Mouse (Mus musculus): Measurements from ENCODE around the gene Gm960. TPM values are rescaled to one million over a fixed set of nuclear protein-coding genes. Genes with fewer than 3 reads are reported as not detected.

Gene Gm960
- 1 to 10 TPM; 1.8 to 4.5 TPM for polyA plus RNA-seq (2017; shearing (Covaris generic))

DNA sequence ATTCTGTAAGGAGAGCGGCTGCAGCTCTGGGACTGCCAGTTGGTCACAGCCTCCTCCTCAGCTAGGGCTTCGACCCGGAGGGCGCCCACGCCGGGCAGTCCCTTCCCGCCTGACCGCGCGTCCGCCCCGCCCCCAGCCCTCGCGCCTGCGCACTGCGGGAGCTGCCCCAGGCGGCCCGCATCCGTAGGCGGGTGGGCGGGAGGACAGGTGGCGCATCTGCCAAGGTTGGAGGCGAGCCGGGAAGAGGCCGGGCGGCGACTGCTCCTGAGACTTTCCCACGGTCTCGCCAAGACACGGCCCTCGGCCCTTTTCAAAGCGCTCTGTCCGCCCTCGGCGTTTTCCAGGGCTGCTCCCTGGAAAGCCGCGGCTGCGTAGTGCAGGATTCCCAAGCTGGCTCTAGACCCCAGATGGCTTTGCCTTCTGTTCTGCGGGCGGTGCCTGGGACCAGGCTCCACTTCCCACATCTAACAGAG lies at the start of gene Gm960:
Gene Gm960, minus strand, starts transcription at position 464 of the 473 bp plus-strand sequence.

GRCm38 (mm10) chr19:4711098-4711600 lies 12.7 kb upstream of the Gm960 start, which contains the start of gene Sptbn2:
TSS of gene Sptbn2 (plus strand) at chr19:4711167.

DNA sequence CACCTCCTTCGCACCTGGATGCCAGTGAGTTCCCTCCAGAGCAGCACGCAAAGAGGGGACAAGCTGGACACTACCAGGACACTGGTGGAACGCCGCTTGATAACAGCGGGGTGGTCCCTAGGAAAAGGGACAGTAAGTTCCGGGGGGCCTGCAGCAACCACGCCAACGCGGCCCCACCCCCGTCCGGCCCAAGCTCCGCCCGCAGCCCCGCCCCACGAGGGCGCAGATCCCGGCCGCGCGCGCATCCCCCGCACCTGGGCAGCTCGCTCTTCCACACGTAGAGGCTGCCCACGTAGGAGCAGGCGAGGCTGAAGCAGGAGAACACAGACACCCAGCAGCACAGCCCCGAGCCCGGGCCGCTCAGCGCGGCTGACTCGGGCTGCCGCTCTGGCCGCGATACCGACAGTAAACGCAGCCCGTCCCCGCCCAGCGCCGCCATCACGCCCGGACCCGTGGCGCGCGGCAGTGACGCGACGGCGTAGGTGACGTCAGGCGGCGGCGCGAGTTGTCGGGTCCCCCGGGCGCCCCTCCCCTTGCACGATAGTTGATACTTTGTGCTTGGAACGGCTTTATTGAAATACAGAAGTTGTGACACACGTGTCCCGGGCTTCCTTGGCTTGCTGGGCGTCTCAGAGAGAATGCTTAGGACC lies 73.2 kb downstream of the Gm960 start, which contains the start of gene Rce1:
Gene Rce1, minus strand, starts transcription at position 463 of the 650 bp plus-strand sequence.

DNA sequence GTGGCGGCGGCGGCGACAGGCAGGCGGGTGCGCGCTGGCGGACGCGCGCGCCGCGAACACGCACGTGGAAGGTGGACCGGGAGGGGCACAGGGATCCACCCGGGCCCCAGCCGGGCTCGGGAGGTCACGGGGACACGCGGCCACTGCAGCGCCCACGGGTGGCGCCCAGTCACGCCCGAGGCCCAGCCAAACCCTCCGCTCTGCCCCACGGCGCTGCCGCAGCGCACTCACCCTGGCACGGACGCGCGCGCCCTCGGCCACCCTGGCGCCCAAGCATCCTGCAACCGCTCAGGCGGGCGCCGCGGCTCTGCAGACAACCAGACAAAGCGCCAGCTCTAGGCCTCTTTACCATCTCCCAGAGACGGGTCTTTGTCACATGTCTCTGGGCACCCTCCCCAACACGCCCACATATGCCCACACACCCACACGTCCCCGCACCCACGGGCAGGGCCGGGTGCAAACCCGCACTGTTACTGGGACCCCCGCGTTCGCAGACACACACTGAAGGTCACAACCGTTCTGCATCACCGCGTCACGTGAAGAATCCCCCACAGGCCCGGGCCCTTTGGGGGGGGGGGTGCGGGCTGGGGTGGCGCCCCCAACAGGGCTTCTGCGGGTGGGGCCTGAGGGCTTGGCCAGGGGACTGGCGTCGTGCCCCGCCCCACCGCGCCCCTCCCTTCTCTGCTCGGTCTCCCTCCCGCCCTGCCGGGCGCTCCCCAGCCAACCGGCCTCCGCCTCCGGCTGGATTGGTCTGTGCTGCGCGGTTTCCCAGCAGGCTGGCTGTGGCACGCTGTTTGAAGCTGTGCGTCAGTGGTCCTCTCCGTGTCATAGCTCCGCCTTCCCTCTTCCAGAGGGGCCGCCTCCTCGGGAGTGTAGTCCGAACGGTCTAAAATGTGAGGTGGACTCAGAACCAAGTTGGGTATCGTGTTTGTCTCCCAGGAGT lies 83.0 kb downstream of the Gm960 start, which contains the start of gene Lrfn4:
Gene Lrfn4, minus strand, starts transcription at position 517 of the 943 bp plus-strand sequence.

Other genes starting within 250 kb of the Gm960 start
- gene Syt12, start 221.2 kb downstream of the Gm960 start, polyA plus RNA-seq (2017; shearing (Covaris generic)): 1 to 10 TPM in 1 of 2 experiments, under 1 TPM in 1; 0.12 to 2.6 TPM
- not detected for gene 2010003K11Rik, start 200.1 kb downstream of the Gm960 start, polyA plus RNA-seq (2017; shearing (Covaris generic))
- 1 to 10 TPM; 1.6 to 2.4 TPM for gene Pcx, start 188.2 kb downstream of the Gm960 start, polyA plus RNA-seq (2017; shearing (Covaris generic))
- 1 to 10 TPM in 1 of 2 experiments, under 1 TPM in 1; 0.60 to 1.4 TPM for gene Lrfn4, start 83.0 kb downstream of the Gm960 start, polyA plus RNA-seq (2017; shearing (Covaris generic))
- 10 to 100 TPM; 65.2 to 76.6 TPM for gene Rce1, start 73.0 kb downstream of the Gm960 start, polyA plus RNA-seq (2017; shearing (Covaris generic))
- under 1 TPM; 0.40 to 0.84 TPM for gene Sptbn2, start 12.5 kb upstream of the Gm960 start, polyA plus RNA-seq (2017; shearing (Covaris generic))
- 10 to 100 TPM; 40.8 to 47.0 TPM for gene Rbm4b, start 57.8 kb upstream of the Gm960 start, polyA plus RNA-seq (2017; shearing (Covaris generic))
- 10 to 100 TPM; 49.9 to 54.0 TPM for gene Rbm4, start 95.2 kb upstream of the Gm960 start, polyA plus RNA-seq (2017; shearing (Covaris generic))
- 10 to 100 TPM; 24.9 to 30.4 TPM for gene Gm21992, start 112.9 kb upstream of the Gm960 start, polyA plus RNA-seq (2017; shearing (Covaris generic))
- gene Rbm14, start 113.0 kb upstream of the Gm960 start, polyA plus RNA-seq (2017; shearing (Covaris generic)): 10 to 100 TPM; 61.5 to 84.0 TPM
- gene Ccs, start 140.7 kb upstream of the Gm960 start, polyA plus RNA-seq (2017; shearing (Covaris generic)): 100 to 1,000 TPM in 1 of 2 experiments, 10 to 100 TPM in 1; 72.7 to 120 TPM
- gene Ccdc87, start 140.7 kb upstream of the Gm960 start, polyA plus RNA-seq (2017; shearing (Covaris generic)): under 1 TPM in 1 of 2 experiments, not detected in 1; 0.55 TPM
- 1 to 10 TPM; 4.1 to 6.0 TPM for gene Ctsf, start 156.5 kb upstream of the Gm960 start, polyA plus RNA-seq (2017; shearing (Covaris generic))
- under 1 TPM in 1 of 2 experiments, not detected in 1; 0.11 TPM for gene Actn3, start 179.2 kb upstream of the Gm960 start, polyA plus RNA-seq (2017; shearing (Covaris generic))
- gene Zdhhc24, start 180.0 kb upstream of the Gm960 start, polyA plus RNA-seq (2017; shearing (Covaris generic)): 1 to 10 TPM; 5.0 to 9.9 TPM
- gene Bbs1, start 208.0 kb upstream of the Gm960 start, polyA plus RNA-seq (2017; shearing (Covaris generic)): 1 to 10 TPM in 1 of 2 experiments, under 1 TPM in 1; 0.71 to 3.0 TPM
- gene Dpp3, start 229.6 kb upstream of the Gm960 start, polyA plus RNA-seq (2017; shearing (Covaris generic)): 100 to 1,000 TPM in 1 of 2 experiments, 10 to 100 TPM in 1; 93.7 to 123 TPM
- 1 to 10 TPM in 1 of 2 experiments, under 1 TPM in 1; 0.70 to 1.9 TPM for gene Peli3, start 244.5 kb upstream of the Gm960 start, polyA plus RNA-seq (2017; shearing (Covaris generic))